Mouse (Mus musculus) forebrain, embryonic 14.5 days (tissue): Measurements from ENCODE around the gene Eif2ak2. TPM values are rescaled to one million over a fixed set of nuclear protein-coding genes. Genes with fewer than 3 reads are reported as not detected.

Experiments
- ATAC-seq: fragments of 200-750 bp; cut with Nextera tagmentation; 2 replicates; pipeline ENCODE4 v1.8.0; 2017; ENCODE audit warnings: mild to moderate bottlenecking, moderate library complexity
- DNase-seq: peaks from one replicate; pipeline ENCODE4 v3.0.0-alpha.2; 2015; ENCODE audit warnings: low spot score
- H3K27ac ChIP-seq: fragments of 300-500 bp; sonication (generic); 2 replicates; pipeline ENCODE4 v1.5.1; 2014; ENCODE audit warnings: low read depth, mild to moderate bottlenecking, control low read depth, low read length, moderate library complexity
- H3K27me3 ChIP-seq: fragments of 300-500 bp; sonication (generic); replicated peaks from 2 replicates; pipeline ENCODE4 v1.6.1; 2014; ENCODE audit warnings: low read length, control low read depth, mixed read lengths; ENCODE audit not compliant: control insufficient read depth, insufficient read depth
- H3K36me3 ChIP-seq: fragments of 300-500 bp; sonication (generic); 2 replicates; pipeline ENCODE4 v1.6.1; 2014; ENCODE audit warnings: low read length, control low read depth; ENCODE audit not compliant: control insufficient read depth, insufficient read depth
- H3K4me1 ChIP-seq: fragments of 300-500 bp; sonication (generic); 2 replicates; pipeline ENCODE4 v1.6.1; 2014; ENCODE audit warnings: antibody characterized with exemption, low read length, control low read depth; ENCODE audit not compliant: control insufficient read depth, insufficient read depth
- H3K4me2 ChIP-seq: fragments of 300-500 bp; sonication (generic); 2 replicates; pipeline ENCODE4 v1.6.1; 2014; ENCODE audit warnings: mild to moderate bottlenecking, control low read depth, low read length
- H3K4me3 ChIP-seq: fragments of 300-500 bp; sonication (generic); 2 replicates; pipeline ENCODE4 v1.5.1; 2014; ENCODE audit warnings: low read depth, low read length, control low read depth
- H3K9ac ChIP-seq: fragments of 300-500 bp; sonication (generic); 2 replicates; pipeline ENCODE4 v1.6.1; 2014; ENCODE audit warnings: mild to moderate bottlenecking, low read length, control low read depth, moderate library complexity
- H3K9me3 ChIP-seq: fragments of 300-500 bp; sonication (generic); replicated peaks from 2 replicates; pipeline ENCODE4 v1.6.1; 2016; ENCODE audit warnings: low read length, control low read depth, mixed read lengths; ENCODE audit not compliant: control insufficient read depth
- WGBS: fragments of 180-500 bp; shearing (Covaris S2); extraction: QIAGEN DNeasy Blood & Tissue Kit; methylation state at CpG from one replicate; pipeline ENCODE4 v1.1.7; 2014; 5-methylcytosine and 5-hydroxymethylcytosine counted together
- polyA plus RNA-seq: library from polyadenylated mRNA; unstranded; fragments of >200 nt; fragmentation: Nextera tagmentation; extraction: Ambion mirVana; gene quantifications from 2 replicates; pipeline ENCODE4 v1.2.1, GENCODE M21; 2014

Gene Eif2ak2
- polyA plus RNA-seq, 1 experiment from 2014 or later: 2.4 TPM

DNA sequence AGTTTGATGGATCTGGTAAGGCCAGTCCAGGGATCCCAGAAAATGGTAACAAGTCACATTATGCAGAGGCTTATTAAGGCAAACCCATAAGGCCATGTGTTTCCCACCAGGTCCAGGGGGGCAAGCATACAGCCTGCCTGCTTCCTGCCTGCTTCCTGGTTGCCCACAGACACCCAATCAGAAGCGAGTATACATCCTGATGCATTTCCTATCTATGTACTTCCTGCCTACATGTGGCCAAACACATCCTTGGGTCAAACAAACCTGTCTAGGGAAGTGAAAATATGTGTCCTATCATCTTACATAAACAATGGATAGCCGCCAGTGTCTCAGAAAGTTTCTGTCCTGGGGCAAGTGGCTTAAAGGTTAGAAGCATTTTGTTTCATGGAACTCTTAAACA, 20.8 kb upstream of the Eif2ak2 start:
- Histone ChIP-seq H3K4me1 (no peaks in the 10 kb centered on the region), H3K9ac (no peak overlapping the region), H3K4me2 (no peak overlapping the region), H3K4me3 (no peak overlapping the region), H3K27me3 (no peaks in the 10 kb centered on the region), H3K27ac (no peak overlapping the region), H3K36me3 (no peaks in the 10 kb centered on the region), H3K9me3 (no peaks in the 10 kb centered on the region)
- DNase-seq: no peak
- WGBS: 86% methylated on average over 2 of the region's 2 CpGs
- no peak for ATAC-seq

GRCm38 (mm10) chr17:78895394-78895793, 13.0 kb upstream of the Eif2ak2 start:
- Histone ChIP-seq H3K4me3 (no peak overlapping the region), H3K4me2 (peak overlapping the region; percentile 19; the same call in 1 of the 2 replicates), H3K4me1 (0 out of 2 replicates have a peak, but pooled peaks cover 3% of the 10 kb centered on the region), H3K27me3 (no peaks in the 10 kb centered on the region), H3K9me3 (no peaks in the 10 kb centered on the region), H3K36me3 (no peaks in the 10 kb centered on the region), H3K9ac (no peak overlapping the region), H3K27ac (no peak overlapping the region)
- DNase-seq: peak; percentile 83
- WGBS: 42% methylated on average over 8 of the region's 8 CpGs
- no peak for ATAC-seq

DNA sequence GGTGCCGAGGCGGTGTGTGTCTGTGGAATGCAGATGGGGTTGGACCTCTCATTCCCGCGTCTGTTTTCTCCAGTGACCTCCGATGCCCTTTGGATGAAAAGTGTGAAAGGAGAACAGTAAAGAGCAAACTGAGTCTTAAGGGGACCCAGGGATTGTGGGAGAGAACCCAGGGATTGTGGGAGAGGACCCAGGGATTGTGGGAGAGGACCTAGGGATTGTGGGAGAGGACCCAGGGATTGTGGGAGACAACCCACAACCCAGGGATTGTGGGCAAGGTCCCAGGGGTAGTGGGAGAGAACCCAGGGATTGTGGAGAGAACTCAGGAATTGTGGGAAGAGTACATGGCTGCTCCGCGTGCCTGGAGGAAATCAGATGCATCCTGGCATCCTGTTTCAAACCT, 12.6 kb upstream of the Eif2ak2 start:
- Histone ChIP-seq H3K9ac (no peak overlapping the region), H3K36me3 (no peaks in the 10 kb centered on the region), H3K4me3 (no peak overlapping the region), H3K9me3 (no peaks in the 10 kb centered on the region), H3K4me2 (no peak overlapping the region), H3K27ac (no peak overlapping the region), H3K4me1 (0 out of 2 replicates have a peak, but pooled peaks cover 3% of the 10 kb centered on the region), H3K27me3 (no peaks in the 10 kb centered on the region)
- no peak for DNase-seq
- 92% methylated on average over 7 of the region's 7 CpGs for WGBS
- no peak for ATAC-seq

GRCm38 (mm10) chr17:78891020-78891419, 8.6 kb upstream of the Eif2ak2 start:
- Histone ChIP-seq H3K27ac (no peak overlapping the region), H3K4me1 (0 out of 2 replicates have a peak, but pooled peaks cover 3% of the 10 kb centered on the region), H3K9me3 (no peaks in the 10 kb centered on the region), H3K4me2 (no peak overlapping the region), H3K9ac (no peak overlapping the region), H3K27me3 (no peaks in the 10 kb centered on the region), H3K36me3 (no peaks in the 10 kb centered on the region), H3K4me3 (no peak overlapping the region)
- no peak for DNase-seq
- WGBS: 85% methylated on average over 9 of the region's 9 CpGs
- no peak for ATAC-seq

- H3K4me1 ChIP-seq: no peaks in the 10 kb centered on the region
- no peak overlapping the region for H3K27ac ChIP-seq
- H3K9me3 ChIP-seq: no peaks in the 10 kb centered on the region
- H3K9ac ChIP-seq: no peak overlapping the region
- no peaks in the 10 kb centered on the region for H3K36me3 ChIP-seq
- no peak overlapping the region for H3K4me3 ChIP-seq
- 40% methylated on average over 3 of the region's 3 CpGs for WGBS
- ATAC-seq: 0 out of 2 replicates have a peak, but pooled peaks have one; percentile 20
- no peaks in the 10 kb centered on the region for H3K27me3 ChIP-seq
- DNase-seq: peak; percentile 15
- no peak overlapping the region for H3K4me2 ChIP-seq
These were observed 6.8 kb upstream of the Eif2ak2 start for GRCm38 (mm10) chr17:78889184-78889583.

GRCm38 (mm10) chr17:78888554-78888953, 6.2 kb upstream of the Eif2ak2 start:
- H3K9ac ChIP-seq: no peak overlapping the region
- H3K27me3 ChIP-seq: no peaks in the 10 kb centered on the region
- no peaks in the 10 kb centered on the region for H3K4me1 ChIP-seq
- H3K36me3 ChIP-seq: no peaks in the 10 kb centered on the region
- no peak for DNase-seq
- no peak for ATAC-seq
- no peak overlapping the region for H3K27ac ChIP-seq
- no peak overlapping the region for H3K4me2 ChIP-seq
- 83% methylated on average over 4 of the region's 4 CpGs for WGBS
- H3K4me3 ChIP-seq: no peak overlapping the region
- no peaks in the 10 kb centered on the region for H3K9me3 ChIP-seq

DNA sequence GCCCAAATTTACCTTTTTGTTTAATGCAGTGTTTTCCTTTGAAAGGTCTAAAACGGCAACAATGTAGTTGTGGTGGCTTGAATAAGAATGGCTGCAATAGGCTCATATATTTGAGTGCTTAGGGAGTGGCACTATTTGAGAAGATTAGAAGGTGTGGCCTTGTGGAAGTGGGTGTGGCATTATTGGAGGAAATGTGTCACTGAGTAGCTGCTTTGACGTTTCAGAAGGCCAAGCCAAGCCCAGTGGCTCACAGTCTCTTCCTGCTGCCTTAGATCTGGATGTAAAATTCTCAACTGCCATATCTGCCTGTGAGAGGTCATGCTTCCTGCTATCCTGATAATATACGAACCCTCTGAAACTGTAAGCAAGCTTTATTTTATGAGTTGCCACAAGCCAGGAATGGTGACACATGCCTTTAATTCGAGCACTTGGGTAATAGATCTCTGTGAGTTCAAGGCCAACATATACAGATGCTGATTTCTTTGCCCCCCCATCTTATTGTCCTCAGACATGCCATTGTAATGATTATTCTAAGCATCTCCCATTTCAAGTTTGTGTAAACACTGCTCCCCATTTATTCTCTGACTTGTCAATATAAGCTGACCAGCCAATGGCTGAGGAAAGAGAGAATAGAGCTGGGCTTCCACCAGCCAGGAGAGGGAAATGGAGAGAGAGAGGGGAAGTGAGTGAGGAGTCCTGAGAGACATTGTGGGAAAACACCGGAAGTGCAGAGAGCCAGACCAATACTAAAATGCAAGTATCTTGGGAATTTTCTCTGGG, 3.1 kb upstream of the Eif2ak2 start:
- Histone ChIP-seq H3K4me2 (no peak overlapping the region), H3K9ac (no peak overlapping the region), H3K36me3 (no peaks in the 10 kb centered on the region), H3K4me3 (no peak overlapping the region), H3K27ac (no peak overlapping the region), H3K27me3 (no peaks in the 10 kb centered on the region), H3K4me1 (peaks cover 6% of the 10 kb centered on the region; the same call in 1 of the 2 replicates), H3K9me3 (no peaks in the 10 kb centered on the region)
- WGBS: 83% methylated on average over 5 of the region's 5 CpGs
- DNase-seq (no peak), ATAC-seq (no peak)

DNA sequence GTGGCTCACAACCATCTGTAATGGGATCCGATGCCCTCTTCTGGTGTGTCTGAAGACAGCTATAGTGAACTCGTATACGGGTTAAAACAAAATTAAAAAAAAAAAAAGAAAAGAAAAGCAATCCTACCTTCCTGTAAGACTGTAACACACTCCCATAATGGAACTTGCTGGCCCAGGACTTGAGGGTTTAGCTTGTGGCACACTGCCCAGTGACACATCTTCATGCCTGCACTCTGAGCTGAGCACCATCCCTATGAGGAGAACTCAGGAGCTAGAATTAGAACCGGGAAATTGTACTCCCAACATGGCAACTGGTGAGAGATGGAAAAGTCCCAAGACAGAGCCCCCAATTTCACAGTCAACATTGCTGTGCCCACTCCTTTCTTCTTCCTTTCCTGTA, 918 bp upstream of the Eif2ak2 start:
- Histone ChIP-seq H3K4me1 (peaks cover 6% of the 10 kb centered on the region; the same call in 1 of the 2 replicates), H3K9ac (no peak overlapping the region), H3K27ac (no peak overlapping the region), H3K9me3 (no peaks in the 10 kb centered on the region), H3K36me3 (no peaks in the 10 kb centered on the region), H3K4me2 (no peak overlapping the region), H3K4me3 (no peak overlapping the region), H3K27me3 (no peaks in the 10 kb centered on the region)
- ATAC-seq: no peak
- WGBS: 91% methylated on average over 4 of the region's 4 CpGs
- DNase-seq: no peak

DNA sequence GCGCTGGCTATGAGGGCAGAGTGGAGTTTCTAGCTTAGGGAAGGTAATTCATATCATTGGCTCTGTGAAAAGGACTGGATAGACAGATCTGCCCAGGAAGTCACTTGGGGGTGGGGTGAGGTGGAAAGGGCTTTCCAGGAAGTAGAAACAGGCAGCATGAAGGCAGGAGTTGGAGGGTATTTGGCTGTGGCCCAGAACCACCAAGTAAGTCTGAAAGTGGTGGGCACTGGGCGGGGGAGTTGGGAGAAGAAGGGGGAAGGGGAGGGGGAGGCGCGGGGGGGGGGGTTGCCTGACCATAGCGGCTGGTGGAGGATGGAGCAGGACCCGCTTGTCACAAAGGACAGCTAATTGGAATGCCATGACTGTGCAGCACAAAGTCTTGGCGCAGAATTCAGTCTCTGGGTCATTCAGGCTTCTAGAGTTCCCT, 482 bp downstream of the Eif2ak2 start:
- DNase-seq: peak; percentile 40
- peak overlapping the region; percentile 67 for H3K4me2 ChIP-seq
- H3K36me3 ChIP-seq: no peaks in the 10 kb centered on the region
- no peaks in the 10 kb centered on the region for H3K9me3 ChIP-seq
- H3K4me3 ChIP-seq: peak overlapping the region; percentile 38
- peak; percentile 83 for ATAC-seq
- peak overlapping the region; percentile 63 for H3K9ac ChIP-seq
- H3K4me1 ChIP-seq: peaks cover 6% of the 10 kb centered on the region; the same call in 1 of the 2 replicates
- no peak overlapping the region for H3K27ac ChIP-seq
- 10% methylated on average over 5 of the region's 7 CpGs for WGBS
- H3K27me3 ChIP-seq: no peaks in the 10 kb centered on the region
